Mouse (Mus musculus): ENCODE measurements around the gene Itpr3. TPM values are rescaled to one million over a fixed set of nuclear protein-coding genes. Genes with fewer than 3 reads are reported as not detected.

The Itpr3 gene
- total RNA-seq, 2 experiments from 2014 or later, result 1.6 to 2.4 TPM

- DNase-seq, result no peak
Observed at GRCm38 (mm10) chr17:27038335-27039050, 18.6 kb upstream of the Itpr3 start.

GRCm38 (mm10) chr17:27039432-27040102, 17.5 kb upstream of the Itpr3 start:
- no peak for DNase-seq

DNA sequence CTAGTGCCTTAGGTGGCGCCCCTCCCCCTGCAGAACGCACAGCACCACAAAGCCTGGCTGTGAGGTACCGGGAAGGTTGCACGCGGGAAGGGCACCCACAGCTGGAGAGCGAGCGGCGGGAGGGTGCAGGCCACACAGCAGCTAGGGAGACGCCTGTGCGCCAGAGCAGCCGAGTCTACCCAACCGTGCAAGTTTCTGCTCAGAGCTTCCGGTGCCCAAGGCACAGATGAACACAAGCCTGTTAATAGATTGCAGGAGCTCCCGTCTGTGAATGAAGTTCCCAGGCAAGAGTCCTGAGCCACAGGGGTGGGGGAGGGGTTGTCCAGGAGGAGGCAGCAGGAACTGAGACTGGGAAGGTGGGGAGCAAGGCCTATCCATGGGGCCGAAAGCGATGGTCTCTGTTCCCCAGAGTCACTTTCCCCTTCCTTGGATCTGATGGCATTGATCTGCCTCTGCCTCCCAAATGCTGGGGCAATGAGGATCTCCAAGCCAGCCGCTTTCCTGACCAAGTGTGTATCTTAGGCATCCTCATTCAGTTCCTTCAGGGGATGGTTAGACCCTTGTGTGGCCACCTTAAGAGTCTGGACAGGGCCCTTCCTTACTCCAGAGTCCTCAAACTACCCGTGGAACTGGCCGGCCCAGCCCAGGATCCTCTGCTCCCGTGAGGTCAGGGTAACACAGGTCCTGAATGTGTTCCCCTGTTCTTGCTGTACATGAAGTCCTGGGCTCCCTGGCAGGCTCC, 16.6 kb upstream of the Itpr3 start:
- no peak for DNase-seq

DNA sequence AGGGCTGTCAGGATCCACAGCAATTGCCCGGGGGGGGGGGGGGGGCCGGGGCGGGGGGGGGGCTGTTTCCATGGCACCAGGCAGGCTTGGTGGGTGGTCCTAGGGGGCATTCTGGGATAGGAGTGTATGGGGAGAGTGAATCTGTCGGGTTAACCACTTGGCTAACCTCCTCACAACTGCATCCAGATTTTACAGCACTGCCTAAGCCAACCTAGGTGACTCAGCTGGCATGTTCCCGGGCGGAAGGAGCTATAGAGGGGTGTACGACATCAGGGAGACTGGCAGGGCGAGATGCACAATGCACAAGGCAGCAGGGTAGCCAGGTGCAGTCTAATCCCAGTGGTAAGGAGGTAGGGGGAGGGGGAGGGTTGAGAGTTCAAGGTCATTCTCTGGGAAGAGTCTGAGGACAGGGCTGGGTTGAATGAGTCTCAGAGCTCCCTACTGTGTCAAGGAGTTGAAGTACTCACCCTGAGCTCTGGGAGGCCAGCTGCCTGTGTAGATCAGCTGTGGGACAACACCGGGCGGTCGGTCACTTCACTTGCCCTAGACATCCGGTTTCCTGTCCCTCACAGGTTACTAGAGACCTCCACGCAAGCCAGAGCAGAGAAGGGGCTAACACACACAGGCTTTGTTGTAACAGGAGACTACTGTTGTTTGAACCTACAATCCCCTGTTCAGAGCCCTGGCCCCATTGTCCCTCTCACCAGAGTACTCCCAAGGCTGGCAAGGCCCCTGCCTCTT, 15.9 kb upstream of the Itpr3 start:
- no peak for DNase-seq

DNA sequence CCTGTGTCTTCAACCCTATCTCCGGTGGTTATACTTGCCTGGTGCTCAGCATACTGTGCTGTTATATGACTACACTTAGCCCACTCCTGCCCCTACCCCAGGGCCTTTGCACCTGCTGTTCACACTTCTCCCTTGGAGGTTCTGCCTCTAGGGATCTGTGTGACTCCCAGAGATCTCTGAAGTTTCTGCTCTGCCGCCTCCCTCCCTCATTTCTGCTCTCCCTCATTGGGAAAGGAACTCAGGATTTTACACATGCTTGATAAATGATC, 15.4 kb upstream of the Itpr3 start:
- no peak for DNase-seq

- DNase-seq, result no peak
Observed at GRCm38 (mm10) chr17:27042840-27043239, 14.3 kb upstream of the Itpr3 start.

GRCm38 (mm10) chr17:27045164-27045563, 11.9 kb upstream of the Itpr3 start:
- DNase-seq, result no peak

GRCm38 (mm10) chr17:27047762-27048444, 9.2 kb upstream of the Itpr3 start:
- no peak for DNase-seq

DNA sequence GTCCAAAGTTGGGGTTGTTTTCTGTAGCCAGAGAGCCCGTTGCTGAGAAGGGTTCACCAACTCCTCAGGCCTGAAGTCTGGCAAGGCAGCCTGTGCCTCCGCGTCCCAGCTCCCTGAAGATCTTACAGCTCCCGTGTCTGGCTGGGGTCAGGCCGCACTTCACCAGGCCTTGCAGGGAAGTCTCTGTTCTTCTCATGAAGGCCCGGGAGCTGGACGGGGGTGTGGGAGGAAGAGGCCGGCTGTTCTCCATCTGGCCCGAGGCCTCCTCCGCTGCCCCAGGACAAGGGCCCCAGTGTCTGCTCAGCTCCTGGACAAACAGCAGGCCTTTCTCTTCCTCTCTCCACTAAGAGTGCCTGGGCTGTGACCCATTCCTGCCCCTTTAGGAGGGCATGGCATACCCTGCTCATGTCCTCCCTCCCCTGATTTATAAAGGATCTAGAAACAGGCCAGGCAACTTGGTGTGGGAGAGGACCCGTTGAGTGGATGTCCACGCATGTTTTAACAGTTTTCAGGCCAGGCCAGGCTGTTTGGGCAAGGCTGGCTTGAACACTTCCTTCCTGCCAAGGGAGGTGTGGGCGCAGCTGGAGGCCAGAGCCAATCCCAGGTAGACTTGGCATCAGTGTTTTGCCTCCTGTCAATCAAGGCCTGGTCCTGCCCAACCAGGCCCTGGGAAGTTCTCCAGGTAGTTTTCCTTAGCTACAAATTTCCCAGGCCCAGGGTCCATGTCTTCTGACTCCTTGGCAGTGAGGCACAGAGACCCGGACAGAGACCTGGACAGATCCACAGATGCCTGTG, 8.5 kb upstream of the Itpr3 start:
- DNase-seq, result no peak

DNA sequence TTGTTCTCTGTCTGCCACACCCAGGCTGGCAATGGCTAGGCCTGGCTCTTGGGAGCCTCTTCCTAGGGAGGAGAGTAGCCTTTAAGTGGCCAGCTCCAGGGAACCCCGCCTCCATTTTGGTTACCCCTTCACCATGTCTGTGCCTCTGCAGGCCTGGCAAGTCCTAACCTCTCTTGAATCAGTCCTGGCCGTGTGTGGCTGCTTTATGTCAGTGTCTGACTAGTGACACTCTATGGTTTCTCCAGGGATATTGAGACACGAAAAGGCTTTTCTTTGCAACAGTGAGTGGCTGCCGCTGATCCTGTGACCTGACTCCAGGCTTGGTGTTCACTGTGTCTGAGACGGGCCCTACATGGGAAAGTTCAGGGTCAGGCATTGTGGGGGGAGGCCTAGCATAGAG, 6.3 kb upstream of the Itpr3 start:
- DNase-seq, result no peak

GRCm38 (mm10) chr17:27051514-27051913, 5.6 kb upstream of the Itpr3 start:
- DNase-seq, result peak; percentile 44

DNA sequence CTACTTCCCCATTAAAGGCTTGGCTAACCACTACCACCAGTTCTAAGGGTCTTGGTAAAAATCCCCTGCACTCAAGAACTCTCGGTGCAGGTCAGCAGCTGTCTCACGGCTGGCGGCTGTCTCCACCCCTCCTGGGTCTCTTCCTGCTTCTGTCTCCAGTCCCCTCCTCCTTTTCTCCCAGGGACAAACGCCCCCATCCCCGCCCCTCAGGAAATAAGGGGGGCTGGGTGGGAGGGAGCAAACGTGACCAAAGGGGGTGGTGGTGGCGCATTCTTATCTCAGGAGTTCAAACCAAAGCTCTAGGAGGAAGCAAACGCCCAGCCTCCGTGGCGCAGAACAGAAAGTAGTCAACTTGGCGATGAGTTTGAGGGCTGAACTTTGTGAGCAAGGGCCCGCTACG, 934 bp upstream of the Itpr3 start:
- DNase-seq, result peak; percentile 79

DNA sequence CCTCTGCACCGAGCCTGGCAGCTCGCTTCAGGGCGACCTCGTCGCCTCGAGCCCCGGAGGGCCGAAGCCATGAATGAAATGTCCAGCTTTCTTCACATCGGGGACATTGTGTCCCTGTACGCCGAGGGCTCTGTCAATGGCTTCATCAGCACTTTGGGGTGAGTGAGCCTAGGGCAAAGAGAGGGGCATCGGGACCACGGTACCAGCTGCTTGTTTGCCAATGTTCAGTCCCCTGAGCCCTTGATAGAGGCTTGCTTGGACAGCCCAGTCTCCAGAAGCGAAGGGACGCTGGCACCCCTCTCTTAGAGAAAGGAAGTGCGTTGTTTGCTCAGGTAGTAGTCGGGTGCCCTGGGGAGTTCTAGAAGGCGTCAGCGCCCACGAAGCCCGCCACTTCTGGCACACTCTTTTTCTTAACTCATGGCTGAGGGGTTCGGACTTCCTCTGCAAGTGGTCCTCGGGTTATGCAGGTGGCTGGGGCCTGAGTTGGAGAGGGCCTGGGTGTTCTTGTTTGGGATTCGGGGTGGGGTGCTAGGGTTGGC, 482 bp downstream of the Itpr3 start:
- no peak for DNase-seq

DNA sequence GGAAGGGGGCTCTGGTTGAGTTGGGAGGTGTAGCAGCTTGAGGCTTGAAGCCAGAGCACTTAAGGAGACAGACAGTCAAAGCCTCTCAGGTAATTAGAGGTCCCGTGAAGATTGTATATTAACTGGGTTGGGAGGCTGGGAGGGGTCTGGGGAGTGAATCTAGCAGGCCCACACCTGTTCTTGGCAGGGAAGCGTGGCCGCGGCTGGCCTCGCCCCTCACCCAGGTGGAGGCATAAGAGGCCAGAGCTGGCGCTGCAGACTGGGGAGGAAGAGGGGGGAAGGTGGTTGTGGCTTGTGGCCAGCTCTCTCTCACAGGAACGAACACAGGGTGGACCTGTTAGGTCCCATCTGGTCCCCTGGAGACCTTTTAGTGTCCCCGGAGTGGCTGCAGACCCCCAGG, 3.6 kb downstream of the Itpr3 start:
- no peak for DNase-seq

DNA sequence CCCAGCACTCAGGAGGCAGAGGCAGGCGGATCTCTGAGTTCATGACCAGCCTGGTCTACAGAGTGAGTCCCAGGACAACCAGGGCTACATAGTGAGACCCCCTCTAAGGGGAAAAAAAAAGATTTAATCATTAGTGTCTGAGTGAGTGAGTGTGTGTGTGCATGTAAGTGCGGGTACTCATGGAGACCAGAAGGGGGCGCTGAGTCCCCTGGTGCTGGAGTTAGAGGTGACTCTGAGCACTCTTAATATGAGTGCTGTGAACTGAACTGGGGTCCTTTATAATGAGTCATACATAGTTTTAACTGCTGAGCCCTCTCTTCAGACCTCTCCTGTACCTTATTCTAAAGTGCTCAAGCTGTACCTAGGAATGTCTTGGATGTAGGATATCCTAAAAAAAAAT, 4.6 kb downstream of the Itpr3 start:
- DNase-seq, result no peak

DNA sequence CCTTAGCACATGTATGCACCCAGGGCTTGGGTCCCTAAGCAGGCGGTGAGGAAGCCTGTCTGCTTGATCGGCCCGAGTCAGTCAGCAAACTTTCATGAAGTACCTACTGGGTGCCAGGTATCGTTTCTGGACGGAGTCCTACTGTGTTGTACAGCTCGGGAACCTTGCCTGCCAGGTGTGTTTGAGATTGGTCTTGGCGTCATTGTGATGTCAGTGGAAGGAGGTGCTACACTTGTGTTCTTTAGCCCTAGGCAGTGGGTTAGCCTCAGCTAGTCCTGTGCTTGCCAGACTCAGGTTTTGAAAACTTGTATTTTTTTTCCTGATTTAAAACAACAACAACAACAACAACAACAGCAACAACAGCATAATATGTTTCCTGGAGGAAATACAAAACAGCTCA, 5.6 kb downstream of the Itpr3 start:
- DNase-seq, result no peak

DNA sequence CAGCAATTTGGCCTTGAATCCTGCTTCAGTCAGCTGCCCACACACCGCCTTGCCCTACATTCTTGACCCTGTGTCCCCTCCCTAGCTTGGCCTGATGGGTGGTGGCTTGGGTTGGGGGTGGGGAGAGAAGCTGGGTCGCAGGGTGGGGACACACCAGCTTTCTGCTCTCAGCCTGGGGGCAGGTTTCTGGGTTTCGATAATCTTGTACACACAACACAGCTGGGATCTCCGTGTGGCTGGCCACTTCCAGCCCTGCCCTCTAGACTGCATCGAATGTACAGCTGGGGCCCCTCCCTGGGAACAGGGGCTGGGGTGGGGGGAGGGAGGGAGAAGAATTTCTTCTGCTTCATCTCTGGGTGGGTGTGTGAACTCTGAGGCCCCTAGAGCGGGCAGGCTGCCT, 6.6 kb downstream of the Itpr3 start:
- DNase-seq, result no peak

DNA sequence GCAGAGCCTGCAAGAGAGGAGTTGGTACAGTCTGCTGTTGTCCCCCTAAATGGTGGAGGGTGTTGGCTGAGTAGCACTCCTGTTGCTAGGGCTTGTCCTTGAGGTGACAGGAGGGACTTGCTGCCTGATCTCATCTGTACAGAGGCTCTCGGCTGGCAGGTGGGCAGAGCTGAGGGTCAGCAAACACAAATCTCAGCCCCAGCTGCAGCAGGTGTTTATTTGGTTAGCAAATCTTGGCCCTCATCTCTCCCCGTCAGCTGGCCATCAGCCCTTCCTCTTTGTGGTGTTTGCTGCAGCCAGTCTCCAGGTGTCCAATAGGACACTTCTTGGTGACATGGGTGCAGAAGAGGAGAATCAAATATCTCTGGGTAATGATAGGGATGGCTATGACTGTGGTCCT, 7.1 kb downstream of the Itpr3 start:
- no peak for DNase-seq

GRCm38 (mm10) chr17:27066065-27066464, 9.0 kb downstream of the Itpr3 start:
- DNase-seq, result no peak

DNA sequence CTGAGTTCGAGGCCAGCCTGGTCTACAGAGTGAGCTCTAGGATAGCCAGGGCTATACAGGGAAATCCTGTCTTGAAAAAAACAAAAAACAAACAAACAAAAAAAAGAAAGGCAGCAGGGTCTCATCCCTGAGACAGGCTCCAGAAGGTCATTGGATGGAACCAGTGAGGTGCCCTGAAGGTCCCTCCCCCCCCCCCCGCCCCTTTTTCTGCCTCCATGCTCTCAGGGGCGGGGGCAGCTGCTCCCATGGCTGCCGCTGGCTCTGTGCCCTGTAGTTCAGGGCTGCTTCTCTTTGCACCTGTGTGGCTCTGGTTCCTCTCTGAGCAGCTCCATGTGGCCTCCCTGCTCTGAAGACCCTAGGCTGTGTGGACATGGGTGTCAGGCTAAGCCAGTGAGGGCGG, 12.0 kb downstream of the Itpr3 start:
- DNase-seq, result no peak

DNA sequence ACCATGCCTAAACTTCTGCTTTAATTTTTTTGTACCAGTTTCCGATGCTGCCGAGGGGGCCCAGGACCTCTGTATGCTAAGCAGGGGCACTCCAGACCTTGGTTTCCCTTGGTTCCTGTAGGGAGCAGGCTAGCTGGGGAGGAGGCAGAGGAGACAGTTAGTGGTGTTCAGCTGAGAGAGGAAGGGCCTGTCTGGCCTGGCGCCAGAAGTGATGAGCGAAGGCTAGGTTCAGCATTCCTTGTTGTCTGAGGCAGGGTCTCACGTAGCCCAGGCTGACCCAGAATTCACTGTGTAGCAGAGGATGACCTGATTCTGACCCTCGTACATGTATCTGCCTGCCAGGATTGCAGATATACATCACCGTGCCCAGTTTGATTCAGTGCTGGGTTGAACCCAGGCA, 13.8 kb downstream of the Itpr3 start:
- DNase-seq, result no peak

Measured in gastrocnemius, postnatal 25 days (tissue).